Mouse (Mus musculus): ENCODE data around the gene Adcy4.

Adcy4 gene

DNA sequence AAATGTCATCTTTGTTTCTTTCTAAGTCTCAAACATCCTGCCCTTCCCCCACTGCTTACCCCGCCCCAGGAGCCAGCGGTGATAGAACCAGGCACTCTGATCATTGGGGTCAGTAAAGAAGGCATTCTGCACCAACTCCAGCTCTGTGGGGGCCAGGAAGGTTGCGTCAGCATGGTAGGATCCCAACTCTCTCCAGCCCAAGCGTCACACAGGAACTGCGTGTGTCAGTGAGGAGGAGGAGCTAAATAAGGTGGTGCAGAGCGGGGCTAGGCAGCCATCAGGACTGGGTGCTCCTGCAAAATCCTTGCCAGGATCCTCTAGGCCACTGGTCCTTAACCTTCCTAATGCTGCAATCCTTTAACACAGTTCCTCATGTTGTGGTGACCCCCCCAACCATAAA is 64.2 kb downstream of the Adcy4 start:
- no peak for DNase-seq (ENCODE audit: low spot score)

Measured in embryo, embryonic 10.5 days (tissue).